Mouse (Mus musculus): Measurements from ENCODE around the gene Syne3.
A peak's percentile ranks its signal among the peaks of the same experiment; 100 is the strongest.

Gene Syne3

DNA sequence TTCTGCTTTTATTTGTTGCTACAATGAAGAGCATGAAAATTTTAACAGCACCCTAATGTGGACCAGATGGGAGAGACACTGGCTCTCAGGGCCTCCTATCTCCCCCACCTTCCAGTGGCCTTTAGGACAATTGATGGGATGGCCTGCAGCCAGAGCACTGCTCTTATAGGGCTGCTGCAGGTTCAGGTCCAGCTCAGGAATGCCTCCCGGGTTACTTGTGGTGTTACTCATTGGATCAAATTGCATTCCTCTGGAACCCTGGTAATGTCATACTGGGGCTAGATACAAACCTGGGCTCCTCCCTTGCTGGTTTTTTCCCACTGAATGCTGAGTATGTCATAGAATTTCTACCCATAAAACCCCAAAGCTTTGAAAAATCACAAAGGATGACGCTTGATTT is 90.4 kb downstream of the Syne3 start:
- Histone ChIP-seq H3K36me3 (ENCODE audit: control insufficient read depth, insufficient read depth, low read length, poor library complexity, severe bottlenecking) (no peaks in the 10 kb centered on the region), H3K27me3 (ENCODE audit: control insufficient read depth, insufficient read depth, low read length, poor library complexity, severe bottlenecking) (no peaks in the 10 kb centered on the region)
- no peak for DNase-seq (ENCODE audit: low read depth, low spot score)

DNA sequence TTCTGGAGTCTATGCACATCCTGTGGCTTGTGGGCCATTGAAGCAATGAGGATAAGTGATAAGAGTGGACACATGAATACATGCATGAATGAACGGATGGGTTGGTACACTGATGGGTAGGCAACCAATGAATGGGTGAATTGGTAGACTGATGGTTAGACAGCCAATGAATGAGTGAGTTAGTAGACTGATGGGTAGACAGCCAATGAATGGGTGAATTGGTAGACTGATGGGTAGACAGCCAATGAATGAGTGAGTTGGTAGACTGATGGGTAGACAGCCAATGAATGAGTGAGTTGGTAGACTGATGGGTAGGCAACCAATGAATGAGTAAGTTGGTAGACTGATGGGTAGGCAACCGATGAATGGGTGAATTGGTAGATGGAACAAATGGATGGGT is 91.7 kb downstream of the Syne3 start:
- no peak for DNase-seq (ENCODE audit: low read depth, low spot score)
- H3K27me3 ChIP-seq (ENCODE audit: control insufficient read depth, insufficient read depth, low read length, poor library complexity, severe bottlenecking) = no peaks in the 10 kb centered on the region
- H3K36me3 ChIP-seq (ENCODE audit: control insufficient read depth, insufficient read depth, low read length, poor library complexity, severe bottlenecking) = no peaks in the 10 kb centered on the region

DNA sequence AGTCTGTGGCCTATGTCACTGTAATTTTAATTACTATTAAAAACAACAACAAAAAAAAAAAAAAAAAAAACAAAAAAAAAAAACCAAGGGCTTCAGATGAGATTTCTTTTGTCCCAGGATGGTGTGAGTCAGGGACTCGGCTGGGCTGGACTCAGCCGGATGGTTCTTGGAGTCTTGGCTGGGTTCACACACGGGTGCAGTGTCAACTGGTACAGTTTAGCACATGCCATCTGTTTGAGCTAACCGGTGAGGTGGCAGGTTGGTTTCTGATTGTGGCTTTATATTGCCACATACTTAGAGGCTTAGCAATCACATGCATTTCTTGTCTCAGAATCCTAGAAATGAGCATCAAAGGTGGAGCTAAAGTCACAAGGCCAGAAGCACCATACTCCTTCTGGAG is 92.3 kb downstream of the Syne3 start:
- H3K36me3 ChIP-seq (ENCODE audit: control insufficient read depth, insufficient read depth, low read length, poor library complexity, severe bottlenecking) = no peaks in the 10 kb centered on the region
- no peaks in the 10 kb centered on the region for H3K27me3 ChIP-seq (ENCODE audit: control insufficient read depth, insufficient read depth, low read length, poor library complexity, severe bottlenecking)
- no peak for DNase-seq (ENCODE audit: low read depth, low spot score)

DNA sequence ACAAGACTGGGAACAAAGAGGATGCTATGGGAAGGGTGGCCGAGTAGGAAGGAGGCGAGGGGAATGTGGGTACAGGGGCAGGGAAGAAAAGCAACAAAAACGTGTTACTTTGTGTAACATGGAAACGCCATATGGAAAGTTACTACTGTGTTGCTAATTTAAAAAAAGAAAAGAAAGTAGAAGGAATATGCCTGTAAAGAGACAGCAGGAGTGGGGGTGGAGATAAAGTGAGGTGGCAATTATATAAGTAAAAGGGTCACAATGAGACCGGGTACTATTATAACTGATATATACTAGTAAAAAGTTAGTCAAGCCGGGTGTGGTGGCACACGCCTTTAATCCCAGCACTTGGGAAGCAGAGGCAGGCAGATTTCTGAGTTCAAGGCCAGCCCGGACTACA is 92.8 kb downstream of the Syne3 start:
- no peaks in the 10 kb centered on the region for H3K27me3 ChIP-seq (ENCODE audit: control insufficient read depth, insufficient read depth, low read length, poor library complexity, severe bottlenecking)
- no peak for DNase-seq (ENCODE audit: low read depth, low spot score)

DNA sequence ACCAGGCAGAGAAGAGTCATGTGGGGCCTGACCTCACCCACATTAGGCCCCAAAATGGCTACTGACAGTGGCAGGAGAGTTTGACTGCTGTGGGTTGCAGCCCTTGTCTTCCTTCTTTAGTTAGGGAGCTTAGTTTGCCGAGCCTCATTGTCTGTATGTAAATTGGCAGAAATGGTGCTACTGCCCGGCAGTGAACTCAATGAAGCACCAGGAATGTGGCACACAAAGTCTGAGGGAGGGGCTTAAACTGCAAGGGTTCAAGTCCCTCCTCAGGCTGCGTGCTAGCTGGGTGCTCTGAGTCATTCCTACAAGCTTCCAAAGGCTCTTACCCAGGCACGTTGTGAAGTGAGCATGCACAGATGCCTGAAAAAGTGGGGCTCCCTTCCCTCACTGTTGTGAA is 93.9 kb downstream of the Syne3 start:
- no peak for DNase-seq (ENCODE audit: low read depth, low spot score)
- H3K27me3 ChIP-seq (ENCODE audit: control insufficient read depth, insufficient read depth, low read length, poor library complexity, severe bottlenecking) = no peaks in the 10 kb centered on the region

More for the DNA sequence above, 92.8 kb downstream of the Syne3 start:
- no peaks in the 10 kb centered on the region for H3K36me3 ChIP-seq (ENCODE audit: control insufficient read depth, insufficient read depth, low read length, poor library complexity, severe bottlenecking)

DNA sequence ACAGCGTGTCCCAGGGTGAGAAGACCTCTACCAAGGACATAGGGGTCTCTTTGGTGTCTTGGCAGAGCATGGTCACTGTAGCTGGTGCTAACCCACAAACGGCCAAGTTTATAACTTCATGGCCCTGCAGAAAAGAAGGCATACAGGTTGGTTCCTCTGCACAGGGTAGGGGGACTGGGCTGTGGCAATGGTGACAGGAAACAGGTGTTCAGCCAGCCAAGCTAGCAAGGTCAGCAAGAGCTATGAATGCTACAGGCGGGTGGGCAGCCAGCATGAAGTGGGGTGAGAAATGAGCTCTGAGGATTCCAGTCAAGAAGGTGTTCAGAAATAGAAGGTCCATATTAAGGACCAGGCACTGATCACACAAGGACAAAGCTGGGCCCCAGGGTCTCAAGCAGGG is 96.6 kb downstream of the Syne3 start:
- no peaks in the 10 kb centered on the region for H3K36me3 ChIP-seq (ENCODE audit: control insufficient read depth, insufficient read depth, low read length, poor library complexity, severe bottlenecking)
- no peaks in the 10 kb centered on the region for H3K27me3 ChIP-seq (ENCODE audit: control insufficient read depth, insufficient read depth, low read length, poor library complexity, severe bottlenecking)
- DNase-seq (ENCODE audit: low read depth, low spot score) = no peak

More for the DNA sequence above, 93.9 kb downstream of the Syne3 start:
- no peaks in the 10 kb centered on the region for H3K36me3 ChIP-seq (ENCODE audit: control insufficient read depth, insufficient read depth, low read length, poor library complexity, severe bottlenecking)

DNA sequence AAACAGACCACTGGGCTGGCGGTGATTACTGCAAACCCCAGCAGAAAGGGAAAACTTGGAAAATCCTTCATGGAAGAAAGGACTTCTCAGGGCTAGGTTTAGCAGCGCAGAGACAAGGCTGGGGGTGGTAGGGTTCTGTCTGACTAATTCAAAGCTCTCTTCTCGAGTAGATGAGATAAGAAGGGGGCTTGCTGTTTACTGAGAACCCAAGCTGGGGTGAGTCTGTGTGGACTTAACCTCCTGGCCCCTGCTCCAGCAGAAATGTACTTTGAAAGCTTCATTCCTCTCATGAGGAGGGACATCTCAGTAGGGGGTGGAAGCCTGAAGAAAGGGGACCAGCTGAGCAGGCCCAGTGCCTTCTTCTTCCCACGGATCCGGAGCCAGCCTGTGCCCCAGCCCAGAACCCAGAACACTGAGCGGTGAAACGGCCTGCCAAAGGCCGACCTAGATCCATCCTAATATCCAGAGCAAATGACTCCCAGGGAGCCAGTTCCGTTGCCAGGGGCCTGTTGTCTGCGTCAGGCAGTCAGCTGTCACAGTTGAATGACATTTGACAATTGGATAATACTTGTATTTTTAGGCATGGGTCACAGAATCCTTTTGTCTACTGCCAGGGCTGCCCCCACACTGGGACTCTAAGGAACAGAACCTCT is 97.2 kb downstream of the Syne3 start:
- Histone ChIP-seq H3K36me3 (ENCODE audit: control insufficient read depth, insufficient read depth, low read length, poor library complexity, severe bottlenecking) (no peaks in the 10 kb centered on the region), H3K27me3 (ENCODE audit: control insufficient read depth, insufficient read depth, low read length, poor library complexity, severe bottlenecking) (no peaks in the 10 kb centered on the region)
- no peak for DNase-seq (ENCODE audit: low read depth, low spot score)

DNA sequence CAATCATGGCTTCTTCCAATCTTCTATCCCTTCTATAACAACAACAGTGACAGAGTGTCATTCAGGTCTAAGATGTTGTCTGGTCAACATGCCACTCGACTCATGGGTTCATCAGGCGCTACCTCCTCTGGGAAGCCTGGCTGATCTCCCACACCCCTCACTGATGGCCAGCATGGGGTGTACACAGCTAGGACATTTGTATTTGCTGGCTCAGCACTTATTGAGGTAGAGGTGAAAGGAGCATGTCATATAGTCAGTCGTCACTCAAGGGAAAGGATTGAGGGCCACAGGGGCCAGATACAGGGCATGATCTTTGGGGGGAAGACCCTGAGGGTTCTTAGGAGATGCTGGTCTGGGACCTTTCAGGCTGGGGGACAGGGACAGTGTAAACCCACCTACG is 99.9 kb downstream of the Syne3 start:
- Histone ChIP-seq H3K36me3 (ENCODE audit: control insufficient read depth, insufficient read depth, low read length, poor library complexity, severe bottlenecking) (no peaks in the 10 kb centered on the region), H3K27me3 (ENCODE audit: control insufficient read depth, insufficient read depth, low read length, poor library complexity, severe bottlenecking) (no peaks in the 10 kb centered on the region)
- no peak for DNase-seq (ENCODE audit: low read depth, low spot score)

DNA sequence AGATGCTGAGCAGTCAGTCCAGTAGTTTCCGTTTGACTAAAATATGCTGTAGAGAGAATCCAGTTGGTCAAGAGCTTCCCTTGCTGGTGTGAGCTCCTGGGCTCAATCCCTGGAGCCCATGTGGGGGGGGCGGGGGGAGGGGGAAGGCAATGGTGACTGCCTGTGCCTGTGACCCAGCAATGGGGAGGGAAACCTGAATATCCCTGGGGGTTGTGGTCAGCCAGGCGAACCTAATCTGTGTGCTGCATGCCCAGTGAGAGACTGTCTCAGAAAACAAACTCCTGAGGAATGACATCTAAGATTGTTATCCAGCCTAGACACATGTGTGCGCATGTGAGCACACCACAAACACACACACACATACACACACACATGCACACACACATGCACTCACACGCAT is 100.6 kb downstream of the Syne3 start:
- Histone ChIP-seq H3K36me3 (ENCODE audit: control insufficient read depth, insufficient read depth, low read length, poor library complexity, severe bottlenecking) (no peaks in the 10 kb centered on the region), H3K27me3 (ENCODE audit: control insufficient read depth, insufficient read depth, low read length, poor library complexity, severe bottlenecking) (no peaks in the 10 kb centered on the region)
- no peak for DNase-seq (ENCODE audit: low read depth, low spot score)

DNA sequence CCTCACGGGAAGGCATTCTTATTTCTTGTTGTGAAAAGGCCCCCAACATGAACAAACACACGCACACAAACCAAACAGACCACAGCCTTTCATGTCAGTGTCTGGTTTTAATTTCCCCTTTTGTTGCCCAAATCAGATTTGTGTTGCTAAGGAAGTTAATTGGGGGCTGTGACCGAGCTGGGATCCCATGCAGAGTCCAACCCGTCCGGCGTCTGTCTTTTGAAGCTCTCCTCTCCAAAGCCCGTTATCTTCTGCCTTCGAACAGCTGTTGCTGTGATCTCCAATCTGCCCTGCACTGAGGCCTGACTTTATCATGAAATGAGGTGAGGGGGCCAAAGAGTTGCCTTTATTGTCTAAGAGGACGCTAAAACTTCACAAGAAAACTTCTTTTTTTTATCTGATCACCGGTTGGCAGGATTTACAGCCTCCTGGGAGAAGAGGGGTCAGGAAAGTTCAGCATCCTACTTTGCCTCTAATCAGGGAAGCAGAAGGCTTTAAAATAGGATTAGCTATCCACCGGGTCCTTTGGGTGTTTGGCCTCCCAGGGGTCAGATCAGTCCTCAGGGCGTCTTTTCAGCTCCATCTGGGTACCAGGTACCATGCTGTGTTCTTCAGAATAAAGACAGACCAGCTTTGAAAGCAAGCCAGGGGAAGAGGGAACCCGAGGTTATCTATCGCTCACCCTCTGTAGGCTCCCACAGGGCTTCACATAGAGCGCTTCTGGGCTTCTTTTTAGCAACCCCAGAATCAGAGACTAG is 101.4 kb downstream of the Syne3 start:
- H3K27me3 ChIP-seq (ENCODE audit: control insufficient read depth, insufficient read depth, low read length, poor library complexity, severe bottlenecking) = no peaks in the 10 kb centered on the region
- no peaks in the 10 kb centered on the region for H3K36me3 ChIP-seq (ENCODE audit: control insufficient read depth, insufficient read depth, low read length, poor library complexity, severe bottlenecking)
- peak; percentile 37 for DNase-seq (ENCODE audit: low read depth, low spot score)

DNA sequence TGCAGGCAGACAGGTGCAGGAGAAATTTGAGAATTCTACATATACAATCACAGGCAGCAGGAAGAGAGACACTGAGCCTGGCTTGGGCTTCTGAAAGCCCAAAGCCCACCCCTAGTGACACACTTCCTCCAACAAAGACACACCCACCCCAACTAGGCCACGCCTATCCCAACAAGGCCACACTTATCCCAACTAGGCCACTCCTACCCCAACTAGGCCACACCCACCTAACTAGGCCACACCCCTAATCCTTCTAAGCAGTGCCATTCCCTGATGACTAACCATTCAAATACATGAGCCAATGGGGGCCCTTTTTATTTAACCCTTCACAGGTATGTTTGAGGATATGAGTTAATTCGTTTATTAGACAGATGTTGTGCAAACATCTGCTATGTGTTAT is 102.5 kb downstream of the Syne3 start:
- Histone ChIP-seq H3K36me3 (ENCODE audit: control insufficient read depth, insufficient read depth, low read length, poor library complexity, severe bottlenecking) (no peaks in the 10 kb centered on the region), H3K27me3 (ENCODE audit: control insufficient read depth, insufficient read depth, low read length, poor library complexity, severe bottlenecking) (no peaks in the 10 kb centered on the region)
- peak; percentile 40 for DNase-seq (ENCODE audit: low read depth, low spot score)

DNA sequence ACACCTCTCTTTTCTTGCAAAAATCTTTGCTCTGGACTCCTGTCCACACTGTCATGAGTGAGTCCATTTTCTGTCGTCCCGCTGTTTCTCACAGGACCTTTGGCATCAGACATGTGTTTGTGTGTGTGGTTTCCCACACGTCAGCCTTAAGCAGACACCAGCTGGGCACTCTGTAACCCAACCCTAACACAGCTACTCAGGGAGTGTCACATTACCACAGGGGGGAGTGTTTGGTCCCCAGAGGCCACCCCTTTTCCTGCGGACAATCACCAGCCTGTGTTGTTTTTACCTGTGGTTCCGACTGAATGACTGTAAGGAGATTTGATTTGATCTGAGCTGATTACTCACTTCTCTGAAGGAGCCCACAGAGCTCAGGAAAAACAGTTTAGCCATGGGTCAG is 105.5 kb downstream of the Syne3 start:
- H3K27me3 ChIP-seq (ENCODE audit: control insufficient read depth, insufficient read depth, low read length, poor library complexity, severe bottlenecking) = no peaks in the 10 kb centered on the region
- no peaks in the 10 kb centered on the region for H3K36me3 ChIP-seq (ENCODE audit: control insufficient read depth, insufficient read depth, low read length, poor library complexity, severe bottlenecking)
- peak; percentile 64 for DNase-seq (ENCODE audit: low read depth, low spot score)

DNA sequence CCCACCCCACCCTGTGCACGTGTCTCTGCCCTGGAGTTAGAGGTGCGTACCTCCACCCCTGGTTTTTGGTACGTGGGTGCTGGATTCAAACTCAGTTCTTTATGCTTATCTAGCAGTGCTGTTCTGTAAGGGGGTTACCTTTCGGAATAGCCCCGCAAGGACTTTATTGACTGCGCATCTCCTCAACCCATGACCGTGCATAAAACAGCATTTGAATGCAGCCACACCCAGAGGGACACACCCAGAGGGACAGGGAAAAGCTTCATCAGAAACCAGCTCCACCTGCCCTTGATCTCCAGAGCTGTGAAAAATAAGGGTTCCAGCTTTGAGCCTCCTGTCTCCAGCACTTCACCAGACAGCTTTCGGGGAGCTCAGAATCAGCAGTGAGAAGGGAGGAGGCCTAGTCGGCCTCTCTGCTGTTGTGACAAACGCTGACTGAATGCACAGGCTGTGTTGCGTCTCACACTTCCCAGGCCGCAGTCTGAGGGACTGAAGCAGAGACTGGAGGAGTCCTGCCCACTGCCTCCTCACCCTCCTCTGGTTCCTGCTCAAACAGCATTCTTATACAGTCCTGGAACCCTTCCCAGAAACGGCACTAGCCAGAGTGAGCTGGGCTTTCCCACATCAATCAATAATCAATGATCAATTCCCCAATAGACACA is 107.1 kb downstream of the Syne3 start:
- DNase-seq (ENCODE audit: low read depth, low spot score) = no peak
- H3K36me3 ChIP-seq (ENCODE audit: control insufficient read depth, insufficient read depth, low read length, poor library complexity, severe bottlenecking) = no peaks in the 10 kb centered on the region

DNA sequence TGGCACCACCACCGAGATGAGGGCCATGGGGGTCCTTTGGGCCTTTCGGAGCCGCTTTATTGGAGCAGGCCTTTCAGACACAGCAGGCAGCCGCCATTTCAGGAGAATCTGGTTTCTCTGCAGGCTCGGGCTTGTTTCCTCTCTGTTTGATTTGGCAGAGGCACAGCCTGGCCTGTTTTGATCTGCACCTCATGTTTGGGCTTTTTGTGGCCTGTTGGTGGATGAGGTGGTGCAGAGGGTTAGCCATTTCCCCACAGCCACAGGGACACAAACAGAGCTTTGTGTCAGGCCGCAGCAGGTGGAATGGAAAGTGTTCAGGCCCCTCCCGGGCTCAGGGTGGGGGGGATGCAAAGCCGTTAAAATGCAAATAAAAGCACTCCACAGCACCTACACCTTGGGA is 108.3 kb downstream of the Syne3 start:
- Histone ChIP-seq H3K27me3 (ENCODE audit: control insufficient read depth, insufficient read depth, low read length, poor library complexity, severe bottlenecking) (no peaks in the 10 kb centered on the region), H3K36me3 (ENCODE audit: control insufficient read depth, insufficient read depth, low read length, poor library complexity, severe bottlenecking) (no peaks in the 10 kb centered on the region)
- DNase-seq (ENCODE audit: low read depth, low spot score) = no peak

More for the DNA sequence above, 107.1 kb downstream of the Syne3 start:
- no peaks in the 10 kb centered on the region for H3K27me3 ChIP-seq (ENCODE audit: control insufficient read depth, insufficient read depth, low read length, poor library complexity, severe bottlenecking)

DNA sequence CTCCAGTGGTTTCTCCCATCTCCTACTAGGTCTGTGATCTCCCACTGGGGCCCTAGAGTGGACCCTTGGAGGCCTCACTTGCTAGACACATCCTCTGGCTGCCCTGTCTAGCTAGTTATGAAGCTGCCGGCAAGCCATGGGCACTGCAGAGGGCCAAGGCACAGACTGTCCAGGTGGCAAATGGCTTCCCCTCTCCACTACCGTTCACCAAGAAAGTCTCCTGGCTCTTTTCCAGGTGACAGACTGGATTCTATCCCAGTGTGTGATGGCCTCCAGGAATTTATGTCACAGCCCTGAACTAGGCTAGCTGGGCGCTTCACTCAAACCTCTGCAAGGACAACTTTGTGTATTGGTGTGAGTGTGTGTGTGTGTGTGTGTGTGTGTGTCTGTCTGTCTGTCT is 109.8 kb downstream of the Syne3 start:
- no peaks in the 10 kb centered on the region for H3K36me3 ChIP-seq (ENCODE audit: control insufficient read depth, insufficient read depth, low read length, poor library complexity, severe bottlenecking)
- H3K27me3 ChIP-seq (ENCODE audit: control insufficient read depth, insufficient read depth, low read length, poor library complexity, severe bottlenecking) = no peaks in the 10 kb centered on the region
- no peak for DNase-seq (ENCODE audit: low read depth, low spot score)
